Comparison of ENCODE assay signal across 13 mouse cellular contexts in genomic region chr4:133622161-133622695, GRCm38 (mm10). TPM values are rescaled to one million over a fixed set of nuclear protein-coding genes. Genes with fewer than 3 reads are reported as not detected.
DNase-seq lines count a peak whose midpoint lies in the region; ATAC-seq and TF ChIP-seq lines count a peak whose summit lies in the region.
"Had no signal": no experiment of that assay in that cellular context is flagged by ENCODE, and none has a peak within 500 bp of the region (broad histone marks: within the 10 kb centered on the region; RNA-seq: fewer than 3 reads in every experiment).

No protein-coding gene starts in this region.

- TF ChIP-seq CTCF in spleen, adult 2 months (IDR thresholded peaks at IDR 0.05; ENCODE audit: extremely low read depth, insufficient read depth, insufficient read length, insufficient replicate concordance), result no peak

- peaks cover 57% of the 10 kb centered on the region for H3K4me1 ChIP-seq in spleen, adult 2 months (ENCODE audit: control insufficient read depth, insufficient read depth, insufficient read length)
- H3K4me1 ChIP-seq: hindbrain, embryonic 13.5 days had no signal

- DNase-seq in spleen, adult 2 months (ENCODE audit: low read depth in 1 of 2, low spot score in 2 of 2), result peak; percentile 60 to 87
- no peak for DNase-seq in spleen, postnatal 14 days (ENCODE audit: low spot score in 2 of 2)
- peak; percentile 76 for DNase-seq in ZHBTc4 (ENCODE audit: low read depth, low spot score)
- DNase-seq in thymus, postnatal 4 days, result peak; percentile 64
- DNase-seq in frontal cortex, adult 2 months (ENCODE audit: extremely low spot score in 1 of 2, low spot score in 1 of 2), result no peak
- no peak for DNase-seq in left cerebral cortex, postnatal 14 days (ENCODE audit: low spot score in 2 of 2)
- DNase-seq: cerebellum, adult 2 months; kidney, adult 2 months; lung, adult 2 months had no signal

- WGBS in spleen, adult 2 months, result 22% methylated on average over 11 of the region's 11 CpGs

- no peaks in the 10 kb centered on the region for H3K27me3 ChIP-seq in spleen, adult 2 months (ENCODE audit: control insufficient read depth, insufficient read depth, low read length)
- H3K27me3 ChIP-seq: heart, embryonic 15.5 days; hindbrain, embryonic 13.5 days had no signal

- H3K36me3 ChIP-seq in spleen, adult 2 months (ENCODE audit: control insufficient read depth, insufficient read depth, low read length), result peaks cover 22% of the 10 kb centered on the region

- H3K27ac ChIP-seq in spleen, adult 2 months (ENCODE audit: insufficient read depth, low read length), result peak overlapping the region; percentile 99
- H3K27ac ChIP-seq: heart, embryonic 15.5 days; hindbrain, embryonic 13.5 days had no signal

- peak; percentile 11; the same call in 1 of the 2 replicates for TF ChIP-seq POLR2A in spleen, adult 2 months (IDR thresholded peaks at IDR 0.05; ENCODE audit: low read depth, low read length)

- intact Hi-C loops in left cerebral cortex, postnatal 14 days (cut with DNase I), result no loop called here

- peak; percentile 59 for ATAC-seq in neutrophil, adult 5-6 weeks (ENCODE audit: extremely low read depth, insufficient number of reproducible peaks, low FRiP score, poor library complexity, severe bottlenecking)
- no peak for ATAC-seq in cerebellum, adult (ENCODE audit: insufficient number of reproducible peaks, low FRiP score, low TSS enrichment)

- H3K4me3 ChIP-seq in spleen, adult 2 months (ENCODE audit: extremely low read depth, insufficient read depth, insufficient read length), result peak overlapping the region; percentile 41; the same call in 1 of the 2 replicates
- H3K4me3 ChIP-seq: heart, embryonic 15.5 days; hindbrain, embryonic 13.5 days had no signal

RNA-seq across cellular contexts. Expression of gene Sfn, which starts 20.3 kb away (rescaled TPM):
- polyA plus RNA-seq in spleen, adult 2 months (2012; rRNA removed), result 15.5 and 26.1 TPM in 2 replicates
- total RNA-seq in neutrophil, adult 5-6 weeks (2017), result 48.1 and 58.3 TPM in 2 replicates
- polyA plus RNA-seq in frontal cortex, adult 2 months (2012; rRNA removed), result 2.5 and 2.9 TPM in 2 replicates
- 1 to 10 TPM; 1.0 to 1.4 TPM for total RNA-seq in left cerebral cortex, postnatal 14 days (2021)

RNA-seq across cellular contexts. Expression of gene Zdhhc18, which starts 27.7 kb away (rescaled TPM):
- 133 and 134 TPM in 2 replicates for polyA plus RNA-seq in spleen, adult 2 months (2012; rRNA removed)
- total RNA-seq in neutrophil, adult 5-6 weeks (2017), result 91.5 and 99.5 TPM in 2 replicates
- 38.5 and 43.3 TPM in 2 replicates for polyA plus RNA-seq in frontal cortex, adult 2 months (2012; rRNA removed)
- 10 to 100 TPM; 29.3 to 32.9 TPM for total RNA-seq in left cerebral cortex, postnatal 14 days (2021)

RNA-seq across cellular contexts. Expression of gene Gpn2, which starts 38.1 kb away (rescaled TPM):
- 36.1 and 55.9 TPM in 2 replicates for polyA plus RNA-seq in spleen, adult 2 months (2012; rRNA removed)
- total RNA-seq in neutrophil, adult 5-6 weeks (2017), result 12.1 and 22.1 TPM in 2 replicates
- polyA plus RNA-seq in frontal cortex, adult 2 months (2012; rRNA removed), result 18.9 and 22.4 TPM in 2 replicates
- total RNA-seq in left cerebral cortex, postnatal 14 days (2021), result 10 to 100 TPM in 1 of 2 experiments, 1 to 10 TPM in 1; 9.5 to 10.6 TPM

RNA-seq across cellular contexts. Expression of gene Gpatch3, which starts 47.7 kb away (rescaled TPM):
- polyA plus RNA-seq in spleen, adult 2 months (2012; rRNA removed), result 3.7 and 6.0 TPM in 2 replicates
- 26.7 and 37.9 TPM in 2 replicates for total RNA-seq in neutrophil, adult 5-6 weeks (2017)
- polyA plus RNA-seq in frontal cortex, adult 2 months (2012; rRNA removed), result 7.0 and 7.5 TPM in 2 replicates
- 1 to 10 TPM; 9.2 to 9.6 TPM for total RNA-seq in left cerebral cortex, postnatal 14 days (2021)

RNA-seq across cellular contexts. Expression of gene Pigv, which starts 50.2 kb away (rescaled TPM):
- 14.5 and 16.0 TPM in 2 replicates for polyA plus RNA-seq in spleen, adult 2 months (2012; rRNA removed)
- 13.2 and 22.0 TPM in 2 replicates for total RNA-seq in neutrophil, adult 5-6 weeks (2017)
- polyA plus RNA-seq in frontal cortex, adult 2 months (2012; rRNA removed), result 7.5 and 8.2 TPM in 2 replicates
- 1 to 10 TPM; 6.2 TPM for total RNA-seq in left cerebral cortex, postnatal 14 days (2021)

Comparison
In these comparisons a context has a peak if more than half of its experiments do, and no peak if none do; other contexts are left out.
1. DNase-seq: peak in spleen, adult 2 months (2 of 2), ZHBTc4 (single experiment) and thymus, postnatal 4 days (single experiment); none in spleen, postnatal 14 days (0 of 2), frontal cortex, adult 2 months (0 of 2) and left cerebral cortex, postnatal 14 days (0 of 2).
2. RNA of gene Sfn, which starts 20.3 kb away (total RNA-seq): 48.1 to 58.3 TPM in neutrophil, adult 5-6 weeks; 1.0 to 1.4 TPM in left cerebral cortex, postnatal 14 days; every median in the first group is over 10 times any median in the second.